Mouse (Mus musculus): ENCODE results near the gene Iqcj.

Gene Iqcj

GRCm38 (mm10) chr3:67892026-67892705, at the start of gene Iqcj, which contains the start of gene Iqschfp:
Gene Iqcj (plus strand): TSS chr3:67892220.
Gene Iqschfp (plus strand): TSS chr3:67892232.
- DNase-seq (ENCODE audit: low spot score in 2 of 2): no peak

GRCm38 (mm10) chr3:67852397-67852796, 39.6 kb upstream of the Iqcj start:
- no peak for DNase-seq (ENCODE audit: low spot score in 2 of 2)

- DNase-seq (ENCODE audit: low spot score in 2 of 2): no peak
Observed at GRCm38 (mm10) chr3:67861524-67861923, 30.5 kb upstream of the Iqcj start.

- DNase-seq (ENCODE audit: low spot score in 2 of 2): no peak
Observed at GRCm38 (mm10) chr3:67867420-67868065, 24.5 kb upstream of the Iqcj start.

- no peak for DNase-seq (ENCODE audit: low spot score in 2 of 2)
Observed at GRCm38 (mm10) chr3:67869424-67869823, 22.6 kb upstream of the Iqcj start.

GRCm38 (mm10) chr3:67877253-67877652, 14.8 kb upstream of the Iqcj start:
- no peak for DNase-seq (ENCODE audit: low spot score in 2 of 2)

- DNase-seq (ENCODE audit: low spot score in 2 of 2): no peak
Observed at GRCm38 (mm10) chr3:67884335-67884734, 7.7 kb upstream of the Iqcj start.

GRCm38 (mm10) chr3:67886176-67886575, 5.8 kb upstream of the Iqcj start:
- DNase-seq (ENCODE audit: low spot score in 2 of 2): no peak

- DNase-seq (ENCODE audit: low spot score in 2 of 2): no peak
Observed at GRCm38 (mm10) chr3:67887251-67887650, 4.8 kb upstream of the Iqcj start.

- DNase-seq (ENCODE audit: low spot score in 2 of 2): no peak
Observed at GRCm38 (mm10) chr3:67892768-67893167, 748 bp downstream of the Iqcj start.

GRCm38 (mm10) chr3:67902517-67902916, 10.5 kb downstream of the Iqcj start:
- DNase-seq (ENCODE audit: low spot score in 2 of 2): no peak

- DNase-seq (ENCODE audit: low spot score in 2 of 2): no peak
Observed at GRCm38 (mm10) chr3:67908586-67908985, 16.6 kb downstream of the Iqcj start.

- no peak for DNase-seq (ENCODE audit: low spot score in 2 of 2)
Observed at GRCm38 (mm10) chr3:67918098-67918497, 26.1 kb downstream of the Iqcj start.

GRCm38 (mm10) chr3:67918634-67919259, 26.7 kb downstream of the Iqcj start:
- DNase-seq (ENCODE audit: low spot score in 2 of 2): no peak

GRCm38 (mm10) chr3:67923095-67923494, 31.1 kb downstream of the Iqcj start:
- DNase-seq (ENCODE audit: low spot score in 2 of 2): no peak

- DNase-seq (ENCODE audit: low spot score in 2 of 2): no peak
Observed at GRCm38 (mm10) chr3:67925453-67925852, 33.4 kb downstream of the Iqcj start.

GRCm38 (mm10) chr3:67930424-67931133, 38.6 kb downstream of the Iqcj start:
- no peak for DNase-seq (ENCODE audit: low spot score in 2 of 2)

- no peak for DNase-seq (ENCODE audit: low spot score in 2 of 2)
Observed at GRCm38 (mm10) chr3:67931181-67931580, 39.2 kb downstream of the Iqcj start.

GRCm38 (mm10) chr3:67931914-67932313, 39.9 kb downstream of the Iqcj start:
- DNase-seq (ENCODE audit: low spot score in 2 of 2): no peak

- DNase-seq (ENCODE audit: low spot score in 2 of 2): no peak
Observed at GRCm38 (mm10) chr3:67935829-67936228, 43.8 kb downstream of the Iqcj start.

GRCm38 (mm10) chr3:67947000-67947399, 55.0 kb downstream of the Iqcj start:
- no peak for DNase-seq (ENCODE audit: low spot score in 2 of 2)

- DNase-seq (ENCODE audit: low spot score in 2 of 2): no peak
Observed at GRCm38 (mm10) chr3:67952517-67952940, 60.5 kb downstream of the Iqcj start.
